Mouse (Mus musculus): Measurements from ENCODE around the gene Mxi1. TPM values are rescaled to one million over a fixed set of nuclear protein-coding genes. Genes with fewer than 3 reads are reported as not detected.
A peak's percentile ranks its signal among the peaks of the same experiment; 100 is the strongest.

Gene Mxi1
- polyA plus RNA-seq, 1 experiment: 17.5 TPM

DNA sequence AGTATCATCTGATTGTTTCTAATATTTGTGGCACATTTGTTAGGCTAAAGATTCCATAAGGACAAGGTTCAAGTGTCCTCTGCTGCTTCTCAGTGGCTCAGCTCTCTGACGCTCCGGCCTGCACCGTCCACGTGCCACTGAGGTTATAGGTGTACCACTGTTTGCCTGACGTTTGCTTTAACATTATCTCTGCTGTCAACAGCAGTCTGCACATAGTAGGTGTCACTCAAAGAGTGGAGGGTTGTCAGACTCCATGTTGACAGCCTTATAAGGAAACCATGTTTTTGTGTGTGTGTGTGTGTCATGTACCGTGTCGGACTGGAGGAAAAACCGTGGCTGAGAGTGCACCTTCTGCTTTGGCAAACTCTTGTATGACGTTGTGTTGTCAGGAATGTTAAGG, 24.9 kb downstream of the Mxi1 start:
- Histone ChIP-seq H3K4me1 (ENCODE audit: control insufficient read depth, insufficient read depth, low read length) (no peaks in the 10 kb centered on the region), H3K27ac (ENCODE audit: insufficient read depth, low read length) (no peak overlapping the region), H3K4me3 (ENCODE audit: insufficient read depth, low read length) (no peak overlapping the region)
- no peak for TF ChIP-seq CTCF (IDR thresholded peaks at IDR 0.05; ENCODE audit: borderline replicate concordance, insufficient read depth, low read length)
- no peak for TF ChIP-seq POLR2A (IDR thresholded peaks at IDR 0.05; ENCODE audit: low read depth, low read length)

DNA sequence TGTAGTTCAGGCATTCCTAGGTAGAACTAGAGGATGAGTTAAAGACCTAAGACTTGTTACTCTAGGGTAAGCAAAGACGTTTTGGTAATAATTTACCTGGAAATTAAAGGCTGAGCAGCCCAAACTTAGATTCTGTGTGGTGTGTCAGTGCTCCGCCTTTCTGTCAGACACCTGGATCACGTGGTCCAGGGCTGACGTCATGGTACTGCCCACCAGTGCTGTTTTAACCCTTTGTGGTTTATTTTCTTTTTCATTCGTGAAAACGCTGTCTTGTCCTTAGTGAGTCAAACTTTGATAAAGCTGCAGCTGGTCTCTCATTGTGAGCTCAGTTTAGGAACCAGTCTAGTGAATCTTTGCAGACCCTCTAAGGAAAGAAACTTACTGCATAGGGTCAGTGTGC, 30.1 kb downstream of the Mxi1 start:
- H3K4me3 ChIP-seq (ENCODE audit: insufficient read depth, low read length): no peak overlapping the region
- TF ChIP-seq POLR2A (IDR thresholded peaks at IDR 0.05; ENCODE audit: low read depth, low read length): no peak
- TF ChIP-seq CTCF (IDR thresholded peaks at IDR 0.05; ENCODE audit: borderline replicate concordance, insufficient read depth, low read length): no peak
- no peaks in the 10 kb centered on the region for H3K4me1 ChIP-seq (ENCODE audit: control insufficient read depth, insufficient read depth, low read length)
- H3K27ac ChIP-seq (ENCODE audit: insufficient read depth, low read length): no peak overlapping the region

DNA sequence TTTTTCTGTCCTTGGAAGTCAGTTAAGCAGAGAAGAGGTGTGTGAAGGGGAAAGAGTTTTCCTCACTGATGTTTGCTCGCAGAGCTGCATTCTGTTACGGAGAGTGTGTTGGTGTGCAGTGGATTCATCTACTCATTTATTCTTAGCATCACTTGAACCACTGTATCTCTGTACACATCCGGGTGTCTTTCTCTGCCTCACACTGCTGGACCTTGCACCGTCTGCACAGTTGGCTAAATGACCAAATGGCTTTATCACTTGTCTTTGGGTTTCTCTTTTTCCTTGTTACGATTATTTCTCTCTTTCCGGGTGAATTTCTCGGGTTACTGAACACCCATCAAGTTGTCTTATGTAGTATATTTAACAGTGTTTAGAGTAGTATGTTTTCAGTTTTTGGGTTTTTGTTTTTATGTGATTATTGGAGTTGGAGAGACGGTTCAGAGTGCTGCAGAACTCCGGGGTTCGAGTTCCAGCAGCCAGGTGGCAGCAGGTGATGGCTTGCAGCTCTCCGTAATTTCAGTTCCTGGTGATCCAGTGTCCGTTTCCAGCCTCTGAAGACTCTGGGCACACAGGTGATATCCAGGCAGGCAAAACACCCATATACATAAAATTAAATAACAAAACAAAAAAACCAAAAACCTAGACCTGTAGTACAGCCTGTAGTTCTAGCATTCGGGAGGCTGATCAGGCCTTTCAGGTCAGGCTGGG, 33.0 kb downstream of the Mxi1 start:
- TF ChIP-seq CTCF (IDR thresholded peaks at IDR 0.05; ENCODE audit: borderline replicate concordance, insufficient read depth, low read length) (no peak), POLR2A (IDR thresholded peaks at IDR 0.05; ENCODE audit: low read depth, low read length) (no peak)
- no peaks in the 10 kb centered on the region for H3K4me1 ChIP-seq (ENCODE audit: control insufficient read depth, insufficient read depth, low read length)

GRCm38 (mm10) chr19:53344062-53344461, 33.7 kb downstream of the Mxi1 start:
- H3K27ac ChIP-seq (ENCODE audit: insufficient read depth, low read length): no peak overlapping the region
- no peaks in the 10 kb centered on the region for H3K4me1 ChIP-seq (ENCODE audit: control insufficient read depth, insufficient read depth, low read length)
- no peak for TF ChIP-seq POLR2A (IDR thresholded peaks at IDR 0.05; ENCODE audit: low read depth, low read length)
- H3K4me3 ChIP-seq (ENCODE audit: insufficient read depth, low read length): no peak overlapping the region

More for the DNA sequence above, 33.0 kb downstream of the Mxi1 start:
- H3K27ac ChIP-seq (ENCODE audit: insufficient read depth, low read length): no peak overlapping the region
- H3K4me3 ChIP-seq (ENCODE audit: insufficient read depth, low read length): no peak overlapping the region

DNA sequence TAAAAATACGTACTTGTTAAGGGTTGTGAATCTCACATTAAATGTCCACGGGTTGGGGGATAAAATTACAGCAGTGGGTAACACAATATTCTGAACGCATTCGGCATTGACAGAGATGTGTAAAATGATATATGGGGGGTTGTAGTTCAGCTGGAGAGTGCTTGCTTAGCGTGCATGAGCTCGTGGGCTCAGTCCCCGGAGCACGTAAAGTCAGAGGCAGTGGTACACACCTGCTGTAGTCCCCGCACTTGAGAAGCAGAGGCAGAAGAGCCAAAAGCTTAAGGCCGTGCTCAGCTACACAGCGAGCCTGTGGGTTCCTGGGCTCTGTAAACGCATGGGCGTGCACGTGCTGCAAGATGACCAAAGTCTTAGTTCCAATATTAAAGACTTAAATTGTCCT, 35.4 kb downstream of the Mxi1 start:
- no peak overlapping the region for H3K27ac ChIP-seq (ENCODE audit: insufficient read depth, low read length)
- TF ChIP-seq POLR2A (IDR thresholded peaks at IDR 0.05; ENCODE audit: low read depth, low read length) (no peak), CTCF (IDR thresholded peaks at IDR 0.05; ENCODE audit: borderline replicate concordance, insufficient read depth, low read length) (no peak)
- no peak overlapping the region for H3K4me3 ChIP-seq (ENCODE audit: insufficient read depth, low read length)
- H3K4me1 ChIP-seq (ENCODE audit: control insufficient read depth, insufficient read depth, low read length): no peaks in the 10 kb centered on the region

GRCm38 (mm10) chr19:53353864-53354263, 43.5 kb downstream of the Mxi1 start:
- no peak for TF ChIP-seq POLR2A (IDR thresholded peaks at IDR 0.05; ENCODE audit: low read depth, low read length)
- no peak overlapping the region for H3K27ac ChIP-seq (ENCODE audit: insufficient read depth, low read length)
- no peak overlapping the region for H3K4me3 ChIP-seq (ENCODE audit: insufficient read depth, low read length)
- H3K4me1 ChIP-seq (ENCODE audit: control insufficient read depth, insufficient read depth, low read length): no peaks in the 10 kb centered on the region

- Histone ChIP-seq H3K4me1 (ENCODE audit: control insufficient read depth, insufficient read depth, low read length) (no peaks in the 10 kb centered on the region), H3K27ac (ENCODE audit: insufficient read depth, low read length) (no peak overlapping the region), H3K4me3 (ENCODE audit: insufficient read depth, low read length) (no peak overlapping the region)
- TF ChIP-seq POLR2A (IDR thresholded peaks at IDR 0.05; ENCODE audit: low read depth, low read length) (no peak), CTCF (IDR thresholded peaks at IDR 0.05; ENCODE audit: borderline replicate concordance, insufficient read depth, low read length) (no peak)
These were observed 44.1 kb downstream of the Mxi1 start for GRCm38 (mm10) chr19:53354271-53355000.

GRCm38 (mm10) chr19:53355065-53355464, 44.7 kb downstream of the Mxi1 start:
- H3K4me3 ChIP-seq (ENCODE audit: insufficient read depth, low read length): no peak overlapping the region
- TF ChIP-seq CTCF (IDR thresholded peaks at IDR 0.05; ENCODE audit: borderline replicate concordance, insufficient read depth, low read length) (no peak), POLR2A (IDR thresholded peaks at IDR 0.05; ENCODE audit: low read depth, low read length) (no peak)
- H3K4me1 ChIP-seq (ENCODE audit: control insufficient read depth, insufficient read depth, low read length): no peaks in the 10 kb centered on the region
- H3K27ac ChIP-seq (ENCODE audit: insufficient read depth, low read length): no peak overlapping the region

- H3K4me3 ChIP-seq (ENCODE audit: insufficient read depth, low read length): peak overlapping the region; percentile 19; the same call in 1 of the 2 replicates
- no peak overlapping the region for H3K27ac ChIP-seq (ENCODE audit: insufficient read depth, low read length)
- no peak for TF ChIP-seq POLR2A (IDR thresholded peaks at IDR 0.05; ENCODE audit: low read depth, low read length)
- no peak for TF ChIP-seq CTCF (IDR thresholded peaks at IDR 0.05; ENCODE audit: borderline replicate concordance, insufficient read depth, low read length)
- H3K4me1 ChIP-seq (ENCODE audit: control insufficient read depth, insufficient read depth, low read length): no peaks in the 10 kb centered on the region
These were observed 49.1 kb downstream of the Mxi1 start for GRCm38 (mm10) chr19:53359160-53360033.
